Mouse (Mus musculus) neural tube, embryonic 14.5 days (tissue): ENCODE results near the gene Gm20683. TPM values are rescaled to one million over a fixed set of nuclear protein-coding genes. Genes with fewer than 3 reads are reported as not detected.

Experiments used
- ATAC-seq: fragments of 200-750 bp; cut with Nextera tagmentation; 2 replicates; pipeline ENCODE4 v1.8.0; 2017; ENCODE audit warnings: low read depth, mild to moderate bottlenecking, moderate TSS enrichment, moderate library complexity
- H3K27ac ChIP-seq: fragments of 300-500 bp; sonication (generic); 2 replicates; pipeline ENCODE4 v1.5.1; 2014; ENCODE audit warnings: low read depth, mild to moderate bottlenecking, control low read depth, low read length, moderate library complexity, mixed read lengths
- H3K27me3 ChIP-seq: fragments of 300-500 bp; sonication (generic); 2 replicates; pipeline ENCODE4 v1.6.1; 2014; ENCODE audit warnings: low read length; ENCODE audit not compliant: control insufficient read depth, insufficient read depth
- H3K36me3 ChIP-seq: fragments of 300-500 bp; sonication (generic); 2 replicates; pipeline ENCODE4 v1.6.1; 2014; ENCODE audit warnings: low read length, mixed read lengths; ENCODE audit not compliant: control insufficient read depth, insufficient read depth
- H3K4me1 ChIP-seq: fragments of 300-500 bp; sonication (generic); 2 replicates; pipeline ENCODE4 v1.6.1; 2014; ENCODE audit warnings: low read length; ENCODE audit not compliant: control insufficient read depth, insufficient read depth
- H3K4me2 ChIP-seq: fragments of 300-500 bp; sonication (generic); 2 replicates; pipeline ENCODE4 v1.6.1; 2014; ENCODE audit warnings: mild to moderate bottlenecking, low read depth, low read length, control low read depth
- H3K4me3 ChIP-seq: fragments of 300-500 bp; sonication (generic); 2 replicates; pipeline ENCODE4 v1.5.1; 2014; ENCODE audit warnings: low read depth, low read length, control low read depth, mixed read lengths
- H3K9ac ChIP-seq: fragments of 300-500 bp; sonication (generic); replicated peaks from 2 replicates; pipeline ENCODE4 v1.6.1; 2014; ENCODE audit warnings: low read depth, mild to moderate bottlenecking, control low read depth, low read length, mixed read lengths
- H3K9me3 ChIP-seq: fragments of 300-500 bp; sonication (generic); 2 replicates; pipeline ENCODE4 v1.6.1; 2016; ENCODE audit warnings: low read length; ENCODE audit not compliant: control insufficient read depth
- WGBS: fragments of 180-500 bp; shearing (Covaris S2); extraction: QIAGEN DNeasy Blood & Tissue Kit; methylation state at CpG from one replicate; pipeline ENCODE4 v1.1.7; 2014; 5-methylcytosine and 5-hydroxymethylcytosine counted together
- polyA plus RNA-seq: library from polyadenylated mRNA; unstranded; fragments of >200 nt; fragmentation: Nextera tagmentation; extraction: Ambion mirVana; gene quantifications from 2 replicates; pipeline ENCODE4 v1.2.1, GENCODE M21; 2014

The Gm20683 gene
- polyA plus RNA-seq, 1 experiment from 2014 or later = 10.6 TPM

- ATAC-seq = peak; percentile 90
- peak overlapping the region; percentile 76 for H3K9ac ChIP-seq
- no peaks in the 10 kb centered on the region for H3K27me3 ChIP-seq
- peaks cover 77% of the 10 kb centered on the region for H3K4me1 ChIP-seq
- peak overlapping the region; percentile 93 for H3K27ac ChIP-seq
- H3K4me2 ChIP-seq = peak overlapping the region; percentile 90
- peaks cover 17% of the 10 kb centered on the region for H3K36me3 ChIP-seq
- WGBS = under 1% methylated on average over 67 of the region's 77 CpGs
- H3K9me3 ChIP-seq = no peaks in the 10 kb centered on the region
- H3K4me3 ChIP-seq = peak overlapping the region; percentile 82
Observed at GRCm38 (mm10) chr17:25832436-25833290, 8.9 kb downstream of the Gm20683 start.

DNA sequence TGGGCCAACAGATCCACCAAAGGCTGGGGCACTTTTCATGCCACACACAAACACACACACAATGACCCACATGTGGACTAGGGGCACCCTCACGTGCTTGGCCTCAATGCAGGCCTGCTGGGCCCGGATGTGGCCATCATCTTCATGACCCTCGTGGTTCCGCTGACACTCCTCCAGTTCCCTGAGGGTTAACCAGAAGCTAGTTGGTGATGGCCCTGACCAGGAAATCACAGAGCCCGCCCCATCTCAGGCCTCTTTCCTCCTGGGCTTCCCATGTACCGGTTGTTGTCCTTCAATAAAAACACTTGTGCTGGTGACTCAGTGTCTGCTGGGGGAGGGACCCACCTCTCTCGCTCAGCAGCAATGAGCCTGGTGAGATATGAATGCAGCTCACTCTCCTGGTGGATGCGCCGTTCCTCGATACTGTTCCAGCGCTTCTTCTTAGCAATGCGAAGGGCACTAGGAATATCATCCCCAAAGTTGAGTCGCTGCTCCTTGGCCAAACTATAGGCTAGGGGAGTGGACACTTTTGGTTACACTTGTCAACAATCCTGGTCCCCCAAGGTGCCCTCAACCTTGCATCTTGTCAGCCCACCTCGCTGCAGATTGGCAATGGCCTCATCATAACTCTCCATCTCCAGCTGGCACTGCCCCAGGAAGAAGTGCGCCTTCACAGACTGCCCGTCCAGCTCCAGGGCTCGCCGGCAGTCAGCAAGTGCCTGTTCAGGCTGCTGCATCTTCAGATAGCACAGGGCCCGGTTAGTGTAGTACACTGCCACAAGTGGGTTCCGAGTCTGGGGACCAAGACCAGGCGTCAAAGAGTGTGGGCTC is 9.9 kb downstream of the Gm20683 start:
- peak overlapping the region; percentile 90 for H3K4me2 ChIP-seq
- H3K4me3 ChIP-seq = peak overlapping the region; percentile 82
- H3K9ac ChIP-seq = peak overlapping the region; percentile 76
- H3K27me3 ChIP-seq = no peaks in the 10 kb centered on the region
- no peaks in the 10 kb centered on the region for H3K9me3 ChIP-seq
- H3K4me1 ChIP-seq = peaks cover 71% of the 10 kb centered on the region
- no peak for ATAC-seq
- WGBS = 66% methylated on average over 21 of the region's 21 CpGs
- H3K36me3 ChIP-seq = peaks cover 20% of the 10 kb centered on the region
- H3K27ac ChIP-seq = no peak overlapping the region

DNA sequence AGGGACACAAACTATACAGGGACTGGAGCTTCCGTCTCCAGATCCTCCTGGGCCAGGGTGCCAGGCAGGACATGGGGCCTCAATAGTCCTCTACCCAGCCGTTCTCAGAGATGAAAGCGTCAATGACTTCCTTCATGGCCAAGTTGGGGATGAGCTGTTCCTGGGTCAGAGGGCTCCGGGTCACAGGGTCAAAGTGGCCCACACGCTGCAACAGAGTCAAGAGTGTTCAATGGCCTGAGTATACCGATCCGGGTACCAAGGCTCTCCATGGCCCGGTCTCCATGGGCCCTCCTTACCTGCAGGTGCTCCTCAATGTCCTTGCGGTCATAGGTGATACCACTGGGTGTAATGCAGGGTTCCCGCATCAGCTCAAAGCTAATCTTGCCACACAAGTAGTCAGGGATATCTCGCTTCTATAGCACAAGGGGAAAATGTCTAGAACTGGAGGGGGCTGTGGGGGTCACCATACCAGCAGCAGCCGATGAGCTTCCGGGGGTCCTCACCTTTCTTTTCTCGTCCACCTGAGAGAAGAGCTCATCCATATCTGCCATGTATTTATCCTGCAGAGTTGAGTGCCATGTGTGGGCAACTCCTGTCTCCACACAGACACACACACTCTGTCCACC is 10.6 kb downstream of the Gm20683 start:
- Histone ChIP-seq H3K9me3 (no peaks in the 10 kb centered on the region), H3K27me3 (no peaks in the 10 kb centered on the region), H3K9ac (no peak overlapping the region), H3K4me3 (no peak overlapping the region), H3K27ac (no peak overlapping the region), H3K4me2 (peak overlapping the region; percentile 90; the same call in 1 of the 2 replicates), H3K36me3 (peaks cover 20% of the 10 kb centered on the region), H3K4me1 (peaks cover 63% of the 10 kb centered on the region)
- WGBS = 89% methylated on average over 14 of the region's 14 CpGs
- ATAC-seq = no peak

DNA sequence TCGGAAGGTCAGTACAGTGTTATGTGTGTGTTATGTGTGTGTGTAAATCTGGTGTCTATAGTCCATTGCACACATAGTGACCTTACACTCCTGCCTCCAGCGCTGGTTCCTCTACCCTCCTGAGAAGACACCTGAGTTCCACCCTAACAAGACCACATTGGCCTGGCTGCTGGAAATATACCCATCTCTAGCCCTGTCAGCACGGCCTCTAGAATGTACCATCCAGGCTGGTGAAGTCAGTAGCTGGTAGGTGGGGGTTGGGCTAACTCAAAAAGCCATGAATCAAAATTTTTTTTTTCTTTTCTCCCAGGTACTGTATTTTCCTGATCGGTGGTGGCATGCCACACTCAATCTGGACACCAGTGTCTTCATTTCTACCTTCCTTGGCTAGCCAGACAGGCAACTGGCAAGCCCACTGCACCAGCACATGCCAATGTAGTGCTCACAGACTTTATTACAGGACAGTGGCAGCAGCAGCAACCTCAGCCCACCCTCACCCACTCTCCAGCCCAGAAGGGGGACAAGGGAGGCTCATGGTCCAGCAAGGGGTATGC is 11.3 kb downstream of the Gm20683 start:
- Histone ChIP-seq H3K9ac (no peak overlapping the region), H3K27me3 (no peaks in the 10 kb centered on the region), H3K4me1 (peaks cover 59% of the 10 kb centered on the region), H3K9me3 (no peaks in the 10 kb centered on the region), H3K27ac (no peak overlapping the region), H3K36me3 (peaks cover 20% of the 10 kb centered on the region), H3K4me3 (peak overlapping the region; percentile 59; the same call in 1 of the 2 replicates), H3K4me2 (peak overlapping the region; percentile 96)
- ATAC-seq = no peak
- WGBS = 91% methylated on average over 4 of the region's 4 CpGs

DNA sequence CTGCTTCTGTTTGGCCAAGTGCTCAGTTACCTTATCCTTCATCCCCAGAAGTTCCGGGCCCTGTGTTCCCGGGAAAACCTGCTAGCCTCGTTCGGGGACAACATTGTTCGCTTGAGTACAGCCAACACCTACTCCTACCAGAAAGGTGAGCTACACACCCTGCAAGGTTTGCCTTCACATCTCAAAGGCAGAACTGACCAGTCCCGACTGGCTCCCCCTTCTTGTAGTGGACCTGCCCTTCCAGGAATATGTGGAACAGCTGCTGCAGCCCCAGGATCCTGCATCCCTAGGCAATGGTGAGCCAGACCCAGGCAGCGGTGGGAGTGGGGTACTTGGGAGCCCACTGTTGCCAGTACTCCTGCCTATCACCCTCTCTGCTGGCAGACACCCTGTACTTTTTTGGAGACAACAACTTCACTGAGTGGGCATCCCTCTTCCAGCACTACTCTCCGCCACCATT is 12.0 kb downstream of the Gm20683 start:
- peak overlapping the region; percentile 59 for H3K4me3 ChIP-seq
- H3K36me3 ChIP-seq = peaks cover 20% of the 10 kb centered on the region

DNA sequence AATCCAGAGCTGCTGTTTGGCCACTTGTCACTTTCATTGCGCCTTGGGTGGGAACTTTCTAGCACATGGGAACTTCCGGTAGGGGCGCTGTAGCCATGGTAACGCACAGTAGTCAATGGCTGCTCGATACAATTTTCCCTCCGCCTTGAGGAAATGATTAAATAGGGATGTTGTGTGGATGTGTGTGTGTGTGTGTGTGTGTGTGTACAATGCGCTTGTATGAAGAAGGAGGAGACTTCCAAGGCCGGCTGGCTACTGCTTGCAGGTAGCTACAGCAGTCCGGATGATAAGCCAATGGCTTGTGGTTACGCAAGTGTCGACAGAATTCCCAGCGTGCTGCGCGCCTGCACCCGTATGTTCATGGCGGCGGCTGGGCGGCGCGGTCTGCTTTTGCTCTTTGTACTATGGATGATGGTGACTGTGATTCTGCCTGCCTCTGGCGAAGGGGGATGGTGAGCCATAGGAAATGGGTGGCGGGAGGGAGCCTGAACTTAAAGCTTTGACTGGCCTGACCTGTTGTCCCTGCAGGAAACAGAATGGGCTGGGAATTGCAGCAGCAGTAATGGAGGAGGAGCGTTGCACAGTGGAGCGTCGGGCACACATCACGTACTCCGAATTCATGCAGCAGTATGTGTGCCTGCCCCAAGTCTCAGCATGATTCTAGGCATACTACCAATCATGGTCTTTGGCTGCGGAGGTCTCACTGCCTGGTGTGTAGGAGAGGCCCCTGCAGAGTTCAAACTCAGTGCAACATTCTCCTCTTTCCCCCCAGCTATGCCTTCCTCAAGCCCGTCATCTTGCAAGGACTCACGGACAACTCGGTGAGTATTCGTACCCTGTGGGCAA is 12.6 kb downstream of the Gm20683 start, which contains the start of gene Jmjd8:
Jmjd8 (plus strand) TSS at position 156 of the 846 bp plus-strand sequence.
- peak within 1 kb of the TSS; percentile 86 for H3K27ac ChIP-seq
- WGBS = 3% methylated on average over 32 of the region's 32 CpGs
- peaks cover 20% of the 10 kb centered on the region for H3K36me3 ChIP-seq
- H3K9ac ChIP-seq = peak within 1 kb of the TSS; percentile 74
- peaks cover 58% of the 10 kb centered on the region for H3K4me1 ChIP-seq
- peak within 1 kb of the TSS; percentile 96 for H3K4me2 ChIP-seq
- H3K27me3 ChIP-seq = no peaks in the 10 kb centered on the region
- ATAC-seq = peak; percentile 48; the same call in 1 of the 2 replicates
- no peaks in the 10 kb centered on the region for H3K9me3 ChIP-seq
- H3K4me3 ChIP-seq = peak within 1 kb of the TSS; percentile 59

More for the DNA sequence above, 12.0 kb downstream of the Gm20683 start:
- Histone ChIP-seq H3K9me3 (no peaks in the 10 kb centered on the region), H3K9ac (peak overlapping the region; percentile 74), H3K27ac (peak overlapping the region; percentile 86), H3K4me1 (peaks cover 58% of the 10 kb centered on the region), H3K4me2 (peak overlapping the region; percentile 96), H3K27me3 (no peaks in the 10 kb centered on the region)
- 42% methylated on average over 8 of the region's 8 CpGs for WGBS
- no peak for ATAC-seq

DNA sequence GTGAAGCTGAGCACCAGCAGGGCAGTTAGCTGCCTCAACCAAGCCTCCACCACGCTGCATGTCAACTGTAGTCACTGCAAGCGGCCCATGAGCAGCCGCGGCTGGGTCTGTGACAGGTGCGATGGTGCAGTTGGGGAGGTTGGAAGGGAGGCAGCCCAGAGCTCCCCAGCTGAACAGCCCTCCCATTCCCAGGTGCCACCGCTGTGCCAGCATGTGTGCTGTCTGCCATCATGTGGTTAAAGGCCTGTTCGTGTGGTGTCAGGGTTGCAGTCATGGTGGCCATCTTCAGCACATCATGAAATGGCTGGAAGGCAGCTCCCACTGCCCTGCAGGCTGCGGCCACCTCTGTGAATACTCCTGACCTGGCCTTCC is 13.4 kb downstream of the Gm20683 start:
- H3K9ac ChIP-seq = peak overlapping the region; percentile 37
- H3K27me3 ChIP-seq = no peaks in the 10 kb centered on the region
- peaks cover 54% of the 10 kb centered on the region for H3K4me1 ChIP-seq
- peak overlapping the region; percentile 96 for H3K4me2 ChIP-seq
- peak overlapping the region; percentile 59 for H3K4me3 ChIP-seq
- H3K36me3 ChIP-seq = peaks cover 20% of the 10 kb centered on the region
- peak overlapping the region; percentile 86 for H3K27ac ChIP-seq
- WGBS = 85% methylated on average over 8 of the region's 8 CpGs
- H3K9me3 ChIP-seq = no peaks in the 10 kb centered on the region
- no peak for ATAC-seq
